Mouse (Mus musculus): ENCODE results near the gene Ptprg. TPM values are rescaled to one million over a fixed set of nuclear protein-coding genes. Genes with fewer than 3 reads are reported as not detected.

Gene Ptprg
- polyA plus RNA-seq, 1 experiment from 2014 or later: 30.1 TPM

- no peak overlapping the region for H3K27ac ChIP-seq (replicated peaks)
- WGBS: 62% methylated on average over 2 of the region's 2 CpGs
- no peak overlapping the region for H3K4me3 ChIP-seq
- no peaks in the 10 kb centered on the region for H3K36me3 ChIP-seq
- no peaks in the 10 kb centered on the region for H3K27me3 ChIP-seq
- H3K9ac ChIP-seq (replicated peaks): no peak overlapping the region
- H3K9me3 ChIP-seq: no peaks in the 10 kb centered on the region
- no peak for ATAC-seq (replicated peaks)
- no peak overlapping the region for H3K4me2 ChIP-seq (replicated peaks)
- 0 out of 2 replicates have a peak, but pooled peaks cover 9% of the 10 kb centered on the region for H3K4me1 ChIP-seq
These were observed 559.2 kb downstream of the Ptprg start for GRCm38 (mm10) chr14:12112548-12113011.

- WGBS: 54% methylated on average over 5 of the region's 5 CpGs
- ATAC-seq (replicated peaks): no peak
- no peak overlapping the region for H3K9ac ChIP-seq (replicated peaks)
These were observed 560.0 kb downstream of the Ptprg start for GRCm38 (mm10) chr14:12113326-12113725.

DNA sequence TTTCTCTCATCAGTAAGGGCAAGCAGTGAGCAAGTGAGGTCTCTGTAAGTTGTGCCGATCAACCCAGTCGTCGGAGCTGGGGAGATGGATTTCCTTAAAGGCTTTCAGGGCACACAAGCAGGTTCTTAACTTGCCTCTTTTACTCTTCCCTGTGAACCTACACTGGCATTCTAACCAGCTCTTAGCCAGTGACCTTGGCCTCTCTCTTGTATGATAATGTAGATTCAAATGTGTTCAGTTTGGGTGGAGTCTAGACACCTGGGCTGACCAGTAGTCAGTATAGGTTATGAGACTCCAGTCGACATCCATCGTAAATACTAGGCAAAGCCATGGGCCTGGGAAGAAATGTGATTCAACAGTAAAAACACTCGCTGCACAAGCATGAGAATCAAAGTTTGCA lies 560.7 kb downstream of the Ptprg start:
- Histone ChIP-seq H3K27me3 (no peaks in the 10 kb centered on the region), H3K36me3 (no peaks in the 10 kb centered on the region), H3K4me2 (replicated peaks) (no peak overlapping the region), H3K4me1 (0 out of 2 replicates have a peak, but pooled peaks cover 9% of the 10 kb centered on the region), H3K4me3 (no peak overlapping the region), H3K9ac (replicated peaks) (no peak overlapping the region), H3K9me3 (no peaks in the 10 kb centered on the region), H3K27ac (replicated peaks) (no peak overlapping the region)
- 95% methylated on average over 6 of the region's 6 CpGs for WGBS
- ATAC-seq (replicated peaks): no peak

More at GRCm38 (mm10) chr14:12113326-12113725, 560.0 kb downstream of the Ptprg start:
- Histone ChIP-seq H3K9me3 (no peaks in the 10 kb centered on the region), H3K36me3 (no peaks in the 10 kb centered on the region), H3K4me2 (replicated peaks) (no peak overlapping the region), H3K4me1 (0 out of 2 replicates have a peak, but pooled peaks cover 9% of the 10 kb centered on the region), H3K4me3 (no peak overlapping the region), H3K27ac (replicated peaks) (no peak overlapping the region), H3K27me3 (no peaks in the 10 kb centered on the region)

DNA sequence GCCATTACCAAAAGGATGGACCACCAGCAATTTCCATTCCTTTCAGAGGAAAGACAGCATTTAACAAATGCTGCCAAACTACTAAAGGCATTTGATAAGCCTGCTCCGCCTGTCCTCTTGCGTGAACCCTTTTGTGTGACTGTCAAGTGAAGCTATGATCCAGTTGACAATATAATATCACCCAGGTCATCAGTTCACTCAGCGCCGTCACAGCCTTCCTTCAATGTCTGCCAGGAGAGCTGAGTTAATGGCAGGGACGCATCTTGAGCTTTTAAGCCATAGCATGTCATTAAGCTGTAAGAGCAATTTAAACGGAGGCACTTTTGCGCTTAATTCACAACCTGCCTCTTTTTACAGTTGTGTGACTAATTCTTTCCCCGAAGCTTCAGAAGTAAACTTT lies 565.9 kb downstream of the Ptprg start:
- no peaks in the 10 kb centered on the region for H3K4me1 ChIP-seq
- no peaks in the 10 kb centered on the region for H3K36me3 ChIP-seq
- no peak overlapping the region for H3K4me3 ChIP-seq
- no peaks in the 10 kb centered on the region for H3K27me3 ChIP-seq
- ATAC-seq (replicated peaks): no peak
- no peak overlapping the region for H3K4me2 ChIP-seq (replicated peaks)
- H3K9ac ChIP-seq (replicated peaks): no peak overlapping the region
- no peaks in the 10 kb centered on the region for H3K9me3 ChIP-seq
- H3K27ac ChIP-seq (replicated peaks): no peak overlapping the region
- 71% methylated on average over 8 of the region's 8 CpGs for WGBS

DNA sequence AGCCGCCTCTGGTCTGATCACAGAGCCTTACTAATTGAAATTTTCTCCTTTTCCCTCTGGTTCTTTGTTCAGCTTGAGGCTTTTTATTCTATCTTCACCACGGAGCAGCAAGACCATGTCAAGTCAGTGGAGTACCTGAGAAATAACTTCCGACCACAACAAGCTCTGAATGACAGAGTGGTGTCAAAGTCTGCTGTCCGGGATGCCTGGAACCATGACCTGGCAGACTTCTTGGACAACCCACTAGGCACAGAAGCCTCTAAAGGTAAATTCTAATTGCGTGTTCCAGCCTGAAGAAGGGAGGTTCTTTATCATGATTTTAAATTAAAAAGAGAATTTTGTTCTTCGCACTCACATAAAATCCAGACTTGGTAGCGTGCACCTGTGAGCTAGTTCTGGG lies 568.6 kb downstream of the Ptprg start:
- H3K4me2 ChIP-seq (replicated peaks): no peak overlapping the region
- ATAC-seq (replicated peaks): no peak
- no peaks in the 10 kb centered on the region for H3K9me3 ChIP-seq
- no peaks in the 10 kb centered on the region for H3K4me1 ChIP-seq
- H3K27ac ChIP-seq (replicated peaks): no peak overlapping the region
- no peak overlapping the region for H3K4me3 ChIP-seq
- H3K36me3 ChIP-seq: no peaks in the 10 kb centered on the region
- no peak overlapping the region for H3K9ac ChIP-seq (replicated peaks)
- 92% methylated on average over 7 of the region's 7 CpGs for WGBS
- H3K27me3 ChIP-seq: no peaks in the 10 kb centered on the region

DNA sequence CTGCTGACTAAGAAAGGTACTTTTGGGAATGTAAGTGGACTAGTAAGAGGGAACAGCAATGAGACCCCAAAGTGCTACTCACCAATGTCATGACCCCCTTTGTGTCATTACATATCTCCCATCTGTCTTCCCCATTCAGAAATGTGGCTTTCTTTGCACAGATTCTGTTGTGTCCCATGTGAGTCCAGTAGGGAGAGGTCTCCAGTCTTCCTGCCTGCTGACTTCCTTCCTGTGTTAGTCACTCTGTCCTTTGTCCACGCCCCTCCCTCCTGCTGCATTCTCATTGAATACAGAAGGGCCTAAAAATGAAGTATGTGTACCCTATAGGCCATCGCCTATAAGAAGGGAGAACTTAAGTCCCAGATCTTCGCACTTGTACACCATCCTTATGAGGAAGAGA lies 571.4 kb downstream of the Ptprg start:
- no peak overlapping the region for H3K9ac ChIP-seq (replicated peaks)
- 90% methylated on average over 3 of the region's 3 CpGs for WGBS
- H3K4me1 ChIP-seq: no peaks in the 10 kb centered on the region
- H3K27ac ChIP-seq (replicated peaks): no peak overlapping the region
- H3K9me3 ChIP-seq: no peaks in the 10 kb centered on the region
- ATAC-seq (replicated peaks): no peak
- no peak overlapping the region for H3K4me2 ChIP-seq (replicated peaks)
- no peaks in the 10 kb centered on the region for H3K36me3 ChIP-seq
- H3K27me3 ChIP-seq: no peaks in the 10 kb centered on the region
- H3K4me3 ChIP-seq: no peak overlapping the region

DNA sequence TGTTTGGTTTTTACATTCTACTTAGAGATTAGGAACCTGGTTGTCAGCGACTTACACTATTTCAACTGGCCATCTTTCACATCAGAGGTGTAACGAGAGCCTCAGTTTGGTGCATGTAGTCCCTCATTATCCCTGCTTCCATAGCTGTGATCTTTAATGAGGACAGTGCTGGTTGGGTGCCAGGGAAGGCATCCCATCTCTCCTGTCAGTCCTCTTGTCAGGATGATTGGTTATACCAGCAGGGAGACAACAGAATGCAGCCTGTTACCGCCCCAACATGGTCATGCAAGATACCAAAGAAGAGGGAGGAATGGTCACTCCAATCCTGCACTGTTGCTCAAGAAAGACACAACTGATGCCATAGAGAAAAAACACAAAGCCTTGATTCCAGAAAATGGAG lies 574.6 kb downstream of the Ptprg start:
- no peak for ATAC-seq (replicated peaks)
- Histone ChIP-seq H3K9me3 (no peaks in the 10 kb centered on the region), H3K4me2 (replicated peaks) (no peak overlapping the region), H3K36me3 (no peaks in the 10 kb centered on the region), H3K9ac (replicated peaks) (no peak overlapping the region), H3K27me3 (no peaks in the 10 kb centered on the region), H3K4me3 (no peak overlapping the region), H3K27ac (replicated peaks) (no peak overlapping the region), H3K4me1 (no peaks in the 10 kb centered on the region)
- 69% methylated on average over 3 of the region's 3 CpGs for WGBS

- Histone ChIP-seq H3K36me3 (no peaks in the 10 kb centered on the region), H3K27me3 (no peaks in the 10 kb centered on the region), H3K9ac (replicated peaks) (no peak overlapping the region), H3K4me1 (no peaks in the 10 kb centered on the region), H3K4me2 (replicated peaks) (no peak overlapping the region), H3K4me3 (no peak overlapping the region), H3K9me3 (no peaks in the 10 kb centered on the region), H3K27ac (replicated peaks) (no peak overlapping the region)
- ATAC-seq (replicated peaks): no peak
- WGBS: 89% methylated on average over 7 of the region's 7 CpGs
These were observed 578.8 kb downstream of the Ptprg start for GRCm38 (mm10) chr14:12132046-12132615.

DNA sequence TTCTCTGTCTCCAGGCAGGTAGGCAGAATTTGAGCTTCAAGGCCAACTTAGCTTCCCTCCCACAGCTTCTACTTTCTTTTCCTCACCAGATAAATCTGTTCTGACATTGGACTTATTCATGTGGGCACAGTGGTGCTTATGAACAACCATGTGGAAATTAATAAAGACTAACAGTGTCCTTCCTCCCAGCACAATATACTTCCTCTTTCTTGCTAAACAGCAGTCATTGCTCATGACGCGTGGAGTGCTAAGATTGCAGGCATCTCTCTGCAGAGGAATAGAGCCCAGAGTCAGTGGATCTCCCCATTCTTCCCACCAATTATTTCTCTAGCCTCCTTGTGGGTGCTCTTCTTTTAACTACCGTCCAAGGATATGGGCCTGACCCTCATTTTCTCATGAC lies 579.8 kb downstream of the Ptprg start:
- Histone ChIP-seq H3K27me3 (no peaks in the 10 kb centered on the region), H3K36me3 (no peaks in the 10 kb centered on the region), H3K4me3 (no peak overlapping the region), H3K9ac (replicated peaks) (no peak overlapping the region), H3K4me2 (replicated peaks) (no peak overlapping the region), H3K27ac (replicated peaks) (no peak overlapping the region), H3K9me3 (no peaks in the 10 kb centered on the region), H3K4me1 (no peaks in the 10 kb centered on the region)
- 88% methylated on average over 3 of the region's 3 CpGs for WGBS
- no peak for ATAC-seq (replicated peaks)

GRCm38 (mm10) chr14:12134504-12134903 lies 581.2 kb downstream of the Ptprg start:
- ATAC-seq (replicated peaks): no peak
- 90% methylated on average over 4 of the region's 4 CpGs for WGBS
- Histone ChIP-seq H3K4me3 (no peak overlapping the region), H3K4me1 (0 out of 2 replicates have a peak, but pooled peaks cover under 1% of the 10 kb centered on the region), H3K9me3 (no peaks in the 10 kb centered on the region), H3K9ac (replicated peaks) (no peak overlapping the region), H3K27ac (replicated peaks) (no peak overlapping the region), H3K36me3 (no peaks in the 10 kb centered on the region), H3K4me2 (replicated peaks) (no peak overlapping the region), H3K27me3 (no peaks in the 10 kb centered on the region)

- 67% methylated on average over 4 of the region's 4 CpGs for WGBS
- Histone ChIP-seq H3K4me2 (replicated peaks) (no peak overlapping the region), H3K9me3 (no peaks in the 10 kb centered on the region), H3K9ac (replicated peaks) (no peak overlapping the region), H3K27me3 (no peaks in the 10 kb centered on the region), H3K27ac (replicated peaks) (no peak overlapping the region), H3K4me1 (peaks cover 3% of the 10 kb centered on the region; the same call in 1 of the 2 replicates), H3K4me3 (no peak overlapping the region), H3K36me3 (no peaks in the 10 kb centered on the region)
- ATAC-seq (replicated peaks): no peak
These were observed 583.2 kb downstream of the Ptprg start for GRCm38 (mm10) chr14:12136536-12136935.

DNA sequence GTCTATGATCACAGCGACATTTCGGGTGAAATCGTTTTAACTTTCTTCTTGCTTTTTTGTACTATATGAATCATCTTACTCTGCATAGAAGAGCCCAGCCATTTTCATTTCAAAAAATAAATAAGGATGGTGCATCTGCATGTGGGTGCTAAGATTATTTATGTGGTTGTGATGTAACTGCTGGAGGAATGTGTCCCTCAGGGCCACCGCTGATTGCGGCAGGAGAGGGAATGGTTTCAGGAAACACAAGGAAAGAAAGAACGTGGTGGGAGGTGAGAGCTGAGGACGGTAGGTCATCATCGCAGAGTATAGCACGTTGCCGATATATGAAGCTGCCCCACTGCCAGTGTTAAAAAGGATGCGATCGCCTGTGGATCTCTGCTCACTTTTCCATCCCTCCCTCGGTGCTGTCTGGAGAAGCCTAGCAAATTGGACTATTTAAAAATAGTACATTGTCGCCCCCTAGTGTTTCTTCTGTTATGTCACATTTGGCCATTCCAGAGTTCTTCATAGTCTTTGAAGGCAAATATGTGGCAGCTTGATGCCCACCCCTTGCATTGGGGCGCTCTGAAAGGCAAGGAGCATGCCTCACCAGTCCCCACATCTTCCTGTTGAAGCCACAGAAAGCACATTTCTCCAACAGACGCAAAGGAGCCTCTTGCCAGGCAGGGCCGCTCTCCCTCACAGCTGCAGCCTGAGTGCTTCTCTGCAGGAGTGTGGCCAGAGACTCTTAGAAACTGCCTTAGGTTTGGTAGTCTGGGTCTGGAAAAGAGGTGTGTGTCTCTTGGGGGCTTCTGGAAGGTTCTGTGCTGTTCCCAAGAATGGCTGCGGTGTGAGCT lies 586.5 kb downstream of the Ptprg start:
- Histone ChIP-seq H3K9me3 (no peaks in the 10 kb centered on the region), H3K4me1 (peaks cover 3% of the 10 kb centered on the region; the same call in 1 of the 2 replicates), H3K27me3 (no peaks in the 10 kb centered on the region), H3K4me3 (no peak overlapping the region), H3K36me3 (no peaks in the 10 kb centered on the region), H3K27ac (replicated peaks) (no peak overlapping the region), H3K9ac (replicated peaks) (no peak overlapping the region), H3K4me2 (replicated peaks) (0 out of 2 replicates have a peak overlapping the region, but pooled peaks have one; percentile 18)
- peak; percentile 78 for ATAC-seq (replicated peaks)
- WGBS: 46% methylated on average over 18 of the region's 18 CpGs
